Mouse (Mus musculus) neural tube, embryonic 11.5 days (tissue): Measurements from ENCODE around the gene Gspt2. TPM values are rescaled to one million over a fixed set of nuclear protein-coding genes. Genes with fewer than 3 reads are reported as not detected.
"Not testable (repeated sequence)": the region's sequence is repeated elsewhere in the genome, so short reads cannot be mapped to it uniquely, and the experiment has no call there.

ENCODE experiments used
- ATAC-seq: fragments of 200-750 bp; cut with Nextera tagmentation; 2 replicates; pipeline ENCODE4 v1.8.0; 2017; ENCODE audit warnings: moderate number of reproducible peaks, mild to moderate bottlenecking, moderate TSS enrichment, moderate library complexity; ENCODE audit not compliant: insufficient read depth, low FRiP score, low TSS enrichment
- DNase-seq: peaks from one replicate; pipeline ENCODE4 v3.0.0-alpha.2; 2015; ENCODE audit warnings: low spot score
- H3K27ac ChIP-seq: fragments of 300-500 bp; sonication (generic); 2 replicates; pipeline ENCODE4 v1.5.1; 2014; ENCODE audit warnings: low read depth, mild to moderate bottlenecking, low read length
- H3K27me3 ChIP-seq: fragments of 300-500 bp; sonication (generic); 2 replicates; pipeline ENCODE4 v1.6.1; 2014; ENCODE audit warnings: mild to moderate bottlenecking, low read length, mixed read lengths; ENCODE audit not compliant: control insufficient read depth, insufficient read depth
- H3K36me3 ChIP-seq: fragments of 300-500 bp; sonication (generic); 2 replicates; pipeline ENCODE4 v1.6.1; 2014; ENCODE audit warnings: mild to moderate bottlenecking, low read length, moderate library complexity, mixed read lengths; ENCODE audit not compliant: control insufficient read depth, insufficient read depth
- H3K4me1 ChIP-seq: fragments of 300-500 bp; sonication (generic); 2 replicates; pipeline ENCODE4 v1.6.1; 2014; ENCODE audit warnings: low read length, mixed read lengths; ENCODE audit not compliant: control insufficient read depth, insufficient read depth
- H3K4me2 ChIP-seq: fragments of 300-500 bp; sonication (generic); 2 replicates; pipeline ENCODE4 v1.6.1; 2014; ENCODE audit warnings: low read depth, mild to moderate bottlenecking, moderate library complexity
- H3K4me3 ChIP-seq: fragments of 300-500 bp; sonication (generic); 2 replicates; pipeline ENCODE4 v1.5.1; 2014; ENCODE audit warnings: low read depth, low read length
- H3K9ac ChIP-seq: fragments of 300-500 bp; sonication (generic); 2 replicates; pipeline ENCODE4 v1.6.1; 2014; ENCODE audit warnings: mild to moderate bottlenecking, low read length
- H3K9me3 ChIP-seq: fragments of 300-500 bp; sonication (generic); 2 replicates; pipeline ENCODE4 v1.6.1; 2016; ENCODE audit warnings: low read length; ENCODE audit not compliant: control insufficient read depth
- WGBS: fragments of 180-500 bp; shearing (Covaris S2); extraction: QIAGEN DNeasy Blood & Tissue Kit; methylation state at CpG from one replicate; pipeline ENCODE4 v1.1.7; 2014; 5-methylcytosine and 5-hydroxymethylcytosine counted together
- polyA plus RNA-seq: library from polyadenylated mRNA; unstranded; fragments of >200 nt; fragmentation: Nextera tagmentation; extraction: Ambion mirVana; gene quantifications from 2 replicates; pipeline ENCODE4 v1.2.1, GENCODE M21; 2014

Gspt2 gene
- polyA plus RNA-seq, 1 experiment from 2014 or later, result 11.0 TPM

GRCm38 (mm10) chrX:94689593-94689992 lies 53.7 kb downstream of the Gspt2 start:
- not testable (repeated sequence) for H3K27ac ChIP-seq, H3K9me3 ChIP-seq, H3K4me1 ChIP-seq, H3K4me3 ChIP-seq, H3K4me2 ChIP-seq, H3K36me3 ChIP-seq, DNase-seq, H3K9ac ChIP-seq, H3K27me3 ChIP-seq
- 87% methylated on average over 5 of the region's 5 CpGs for WGBS
- ATAC-seq, result peak; percentile 58; the same call in 1 of the 2 replicates

Other genes starting within 250 kb of the Gspt2 start
- 936 and 950 TPM in 2 replicates for gene Maged1, start 93.9 kb upstream of the Gspt2 start, polyA plus RNA-seq
- gene Zxdb, start 88.5 kb downstream of the Gspt2 start, polyA plus RNA-seq, result 1.6 and 2.4 TPM in 2 replicates